Mouse (Mus musculus) neural tube, embryonic 13.5 days (tissue): ENCODE measurements around the gene Ifit3. TPM values are rescaled to one million over a fixed set of nuclear protein-coding genes. Genes with fewer than 3 reads are reported as not detected.

Experiments
- ATAC-seq: fragments of 200-750 bp; cut with Nextera tagmentation; 2 replicates; pipeline ENCODE4 v1.8.0; 2017; ENCODE audit warnings: low read depth, mild to moderate bottlenecking, moderate TSS enrichment, moderate library complexity
- H3K27ac ChIP-seq: fragments of 300-500 bp; sonication (generic); replicated peaks from 2 replicates; pipeline ENCODE4 v1.5.1; 2015; ENCODE audit warnings: moderate library complexity, mild to moderate bottlenecking, inconsistent platforms
- H3K27me3 ChIP-seq: fragments of 300-500 bp; sonication (generic); 2 replicates; pipeline ENCODE4 v1.6.1; 2015; ENCODE audit warnings: mild to moderate bottlenecking, inconsistent platforms
- H3K36me3 ChIP-seq: fragments of 300-500 bp; sonication (generic); 2 replicates; pipeline ENCODE4 v1.6.1; 2015; ENCODE audit warnings: mild to moderate bottlenecking, inconsistent platforms
- H3K4me1 ChIP-seq: fragments of 300-500 bp; sonication (generic); replicated peaks from 2 replicates; pipeline ENCODE4 v1.6.1; 2015; ENCODE audit warnings: inconsistent platforms
- H3K4me2 ChIP-seq: fragments of 300-500 bp; sonication (generic); 2 replicates; pipeline ENCODE4 v1.6.1; 2015; ENCODE audit warnings: inconsistent platforms, mild to moderate bottlenecking, moderate library complexity
- H3K4me3 ChIP-seq: fragments of 300-500 bp; sonication (generic); 2 replicates; pipeline ENCODE4 v1.5.1; 2015; ENCODE audit warnings: mild to moderate bottlenecking, inconsistent platforms
- H3K9ac ChIP-seq: fragments of 300-500 bp; sonication (generic); 2 replicates; pipeline ENCODE4 v1.6.1; 2015; ENCODE audit warnings: moderate library complexity, mild to moderate bottlenecking, inconsistent platforms
- H3K9me3 ChIP-seq: fragments of 300-500 bp; sonication (generic); 2 replicates; pipeline ENCODE4 v1.6.1; 2016; ENCODE audit warnings: inconsistent platforms
- WGBS: fragments of 180-500 bp; shearing (Covaris S2); methylation state at CpG from one replicate; pipeline ENCODE4 v1.1.7; 2015; 5-methylcytosine and 5-hydroxymethylcytosine counted together
- polyA plus RNA-seq: library from polyadenylated mRNA; unstranded; fragments of >200 nt; fragmentation: Nextera tagmentation; extraction: Ambion mirVana; gene quantifications from 2 replicates; pipeline ENCODE4 v1.2.1, GENCODE M21; 2015

The Ifit3 gene
- polyA plus RNA-seq, 1 experiment from 2014 or later, result 2.1 TPM

DNA sequence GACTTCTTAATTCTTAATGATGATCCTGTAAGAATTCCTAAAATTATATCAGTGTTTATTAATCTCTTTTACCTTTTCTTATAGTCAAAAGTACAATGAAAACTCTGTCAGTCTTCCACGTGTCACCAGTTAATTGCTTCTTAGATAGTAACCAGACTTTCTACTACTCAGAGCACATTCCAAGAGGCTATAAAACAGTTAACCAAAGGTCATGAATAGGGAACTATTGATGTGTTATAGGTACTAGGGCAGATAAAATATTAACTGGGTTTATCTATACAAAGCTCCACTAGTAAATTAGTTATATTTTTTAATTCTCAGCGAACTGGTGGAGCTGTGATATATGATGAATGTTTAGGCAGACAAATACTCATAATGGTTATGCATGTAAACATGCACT lies 44.2 kb downstream of the Ifit3 start:
- Histone ChIP-seq H3K4me3 (no peak overlapping the region), H3K9me3 (no peaks in the 10 kb centered on the region), H3K27ac (no peak overlapping the region), H3K27me3 (no peaks in the 10 kb centered on the region), H3K4me1 (no peaks in the 10 kb centered on the region), H3K36me3 (no peaks in the 10 kb centered on the region), H3K4me2 (no peak overlapping the region), H3K9ac (no peak overlapping the region)
- no peak for ATAC-seq
- WGBS, result 58% methylated on average over 2 of the region's 2 CpGs

DNA sequence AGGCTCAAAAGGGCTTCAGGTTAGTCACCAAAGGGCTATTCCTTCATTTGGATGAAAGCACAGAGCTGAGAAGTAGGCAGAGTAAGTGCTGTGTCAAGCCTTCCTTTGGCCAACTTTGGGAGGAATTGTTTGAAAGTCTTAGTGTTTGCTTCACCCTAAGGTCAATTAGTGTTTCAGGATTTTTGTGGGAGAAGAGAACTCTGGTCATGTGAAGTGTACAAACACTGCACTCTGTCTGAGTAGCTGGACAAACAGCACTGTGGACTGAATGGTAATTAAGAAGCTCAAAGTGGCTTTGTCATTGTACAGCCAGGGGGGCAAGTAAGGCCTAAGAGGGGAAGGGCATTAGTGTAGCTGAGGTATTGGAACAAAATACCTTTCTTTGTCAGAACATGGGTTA lies 48.2 kb downstream of the Ifit3 start:
- Histone ChIP-seq H3K4me3 (no peak overlapping the region), H3K27me3 (no peaks in the 10 kb centered on the region), H3K4me1 (no peaks in the 10 kb centered on the region), H3K9ac (no peak overlapping the region), H3K9me3 (no peaks in the 10 kb centered on the region), H3K36me3 (no peaks in the 10 kb centered on the region), H3K4me2 (no peak overlapping the region), H3K27ac (no peak overlapping the region)
- ATAC-seq, result no peak

DNA sequence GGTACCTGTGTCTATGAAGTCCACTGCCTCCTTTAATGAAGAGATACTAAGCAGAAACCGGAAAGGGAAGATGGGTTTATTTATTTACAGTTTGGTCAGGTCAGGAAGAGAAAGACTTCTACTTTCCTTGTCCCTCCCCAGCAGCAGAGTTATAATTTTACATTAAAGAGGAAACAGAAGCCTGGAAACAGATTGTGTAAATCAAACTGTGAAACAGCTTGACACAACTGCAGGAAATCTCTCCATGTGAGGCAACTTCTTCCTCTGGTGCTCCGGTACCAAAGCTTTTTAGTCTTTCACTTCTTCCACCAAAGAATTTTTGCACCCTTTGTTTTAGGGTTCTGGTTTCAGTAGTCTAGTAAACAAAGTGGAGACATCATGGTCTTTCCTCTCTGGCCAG lies 50.2 kb downstream of the Ifit3 start:
- no peaks in the 10 kb centered on the region for H3K4me1 ChIP-seq
- no peak for ATAC-seq
- H3K36me3 ChIP-seq, result no peaks in the 10 kb centered on the region
- no peak overlapping the region for H3K4me3 ChIP-seq
- H3K27ac ChIP-seq, result no peak overlapping the region
- H3K9ac ChIP-seq, result no peak overlapping the region
- no peak overlapping the region for H3K4me2 ChIP-seq
- no peaks in the 10 kb centered on the region for H3K9me3 ChIP-seq
- H3K27me3 ChIP-seq, result no peaks in the 10 kb centered on the region
- 87% methylated on average over 2 of the region's 2 CpGs for WGBS

DNA sequence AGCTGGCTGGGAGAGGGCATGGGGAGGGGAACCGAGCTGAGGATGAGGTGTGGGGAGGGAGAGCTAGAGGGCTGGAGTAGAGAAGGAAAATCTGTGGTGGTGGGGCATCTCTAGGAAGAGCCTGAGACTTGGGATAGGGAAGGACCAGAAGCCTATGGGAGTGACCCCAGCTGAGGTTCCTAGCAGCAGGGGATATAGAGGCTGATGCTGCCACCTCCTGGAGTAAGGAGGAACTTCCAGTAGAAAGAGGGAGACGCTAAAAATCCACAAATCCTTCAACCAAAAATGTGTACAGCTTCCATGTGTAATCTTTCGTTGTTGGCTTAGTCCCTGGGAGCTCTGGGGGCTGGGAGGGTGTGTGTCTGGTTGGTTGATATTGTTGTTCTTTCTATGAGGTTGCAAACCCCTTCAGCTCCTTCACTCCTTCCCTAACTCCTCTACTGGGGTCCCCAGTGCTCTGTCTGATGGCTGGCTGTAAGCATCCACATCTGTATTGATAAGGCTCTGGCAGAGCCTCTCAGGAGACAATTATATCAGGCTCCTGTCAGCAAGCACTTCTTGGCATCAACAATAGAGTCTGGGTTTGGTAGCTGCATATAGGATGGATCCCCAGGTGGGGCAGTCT lies 53.7 kb downstream of the Ifit3 start:
- Histone ChIP-seq H3K4me2 (no peak overlapping the region), H3K4me3 (no peak overlapping the region), H3K27me3 (no peaks in the 10 kb centered on the region), H3K27ac (no peak overlapping the region), H3K9ac (no peak overlapping the region), H3K4me1 (no peaks in the 10 kb centered on the region), H3K36me3 (no peaks in the 10 kb centered on the region), H3K9me3 (no peaks in the 10 kb centered on the region)
- WGBS, result 13% methylated on average over 3 of the region's 3 CpGs
- ATAC-seq, result peak; percentile 75; the same call in 1 of the 2 replicates

Other genes starting within 250 kb of the Ifit3 start
- 0.36 and 0.91 TPM in 2 replicates for gene Ch25h, start 108.4 kb upstream of the Ifit3 start, polyA plus RNA-seq
- gene Lipa, start 56.1 kb upstream of the Ifit3 start, polyA plus RNA-seq, result 23.8 and 25.8 TPM in 2 replicates
- 3.1 and 3.8 TPM in 2 replicates for gene Ifit2, start 32.8 kb upstream of the Ifit3 start, polyA plus RNA-seq
- gene Ifit1bl1, start 18.4 kb downstream of the Ifit3 start, polyA plus RNA-seq, result 0.75 and 0.79 TPM in 2 replicates
- gene Ifit3b, start 24.4 kb downstream of the Ifit3 start, polyA plus RNA-seq, result 0.35 TPM in 1 of 2 replicates, not detected in the other
- 0.18 TPM in 1 of 2 replicates, not detected in the other for gene Ifit1bl2, start 57.2 kb downstream of the Ifit3 start, polyA plus RNA-seq
- 0.32 and 0.75 TPM in 2 replicates for gene Ifit1, start 57.3 kb downstream of the Ifit3 start, polyA plus RNA-seq
- gene Slc16a12, start 163.8 kb downstream of the Ifit3 start, polyA plus RNA-seq, result 1.9 and 2.0 TPM in 2 replicates